In the genomic region with DNA sequence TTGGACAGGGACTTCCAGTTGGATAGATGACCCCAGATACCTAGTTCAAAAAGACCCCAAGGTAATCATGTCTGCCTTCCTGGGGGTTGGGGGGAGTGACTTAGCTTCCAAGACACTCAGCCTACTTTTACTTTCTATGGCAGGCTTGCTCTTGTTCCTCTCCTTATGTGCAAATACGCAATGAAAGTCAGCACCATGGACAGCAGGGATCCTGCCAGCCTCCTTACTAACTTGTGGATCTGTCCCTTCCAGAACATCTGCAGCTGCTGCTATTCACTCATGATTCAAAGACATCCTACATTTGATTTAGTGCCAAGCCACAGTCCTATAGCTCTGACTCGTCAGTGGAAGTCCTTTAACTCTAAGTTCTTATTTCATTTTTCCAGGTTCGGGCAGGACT, we compare ENCODE assay signal across 9 mouse cellular contexts.
DNase-seq lines count a peak whose midpoint lies in the region; ATAC-seq and TF ChIP-seq lines count a peak whose summit lies in the region.
"Had no signal": no experiment of that assay in that cellular context is flagged by ENCODE, and none has a peak within 500 bp of the region (broad histone marks: within the 10 kb centered on the region; RNA-seq: fewer than 3 reads in every experiment).

No protein-coding gene starts in this region.

- no peak overlapping the region for H3K9ac ChIP-seq in midbrain, postnatal 0 days (replicated peaks; ENCODE audit: low read length, poor library complexity, severe bottlenecking)
- H3K9ac ChIP-seq: liver, embryonic 14.5 days had no signal

- WGBS in midbrain, postnatal 0 days, result 71% methylated on average over 3 of the region's 3 CpGs

- no peak overlapping the region for H3K4me3 ChIP-seq in midbrain, postnatal 0 days (ENCODE audit: low read depth, low read length)

- no peak for TF ChIP-seq CTCF in midbrain, postnatal 0 days (IDR thresholded peaks at IDR 0.05)

- no peak for ATAC-seq in midbrain, postnatal 0 days (ENCODE audit: low FRiP score)

- no peaks in the 10 kb centered on the region for H3K4me1 ChIP-seq in midbrain, postnatal 0 days (ENCODE audit: insufficient read depth, low read length)

- peak; percentile 5 to 11 for DNase-seq in adrenal gland, postnatal 36 days
- DNase-seq in adrenal gland, adult 2 months, result no peak
- DNase-seq in layer of hippocampus, postnatal 10 days (ENCODE audit: low spot score in 2 of 2), result peak; percentile 20 to 40
- DNase-seq in layer of hippocampus, postnatal 14 days (ENCODE audit: low spot score in 2 of 2), result no peak
- peak; percentile 36 for DNase-seq in Muller cell, postnatal 12 days (ENCODE audit: inconsistent ontology term)
- DNase-seq in hindlimb bud, embryonic 11.5 days (ENCODE audit: extremely low spot score, low read depth, low spot score), result peak; percentile 56
- DNase-seq in frontal cortex, postnatal 14 days (ENCODE audit: low spot score in 2 of 2), result no peak
- no peak for DNase-seq in midbrain, postnatal 0 days (ENCODE audit: low spot score)

- H3K9me3 ChIP-seq in midbrain, postnatal 0 days (ENCODE audit: low read length), result no peaks in the 10 kb centered on the region

- no peak overlapping the region for H3K4me2 ChIP-seq in midbrain, postnatal 0 days (ENCODE audit: low read depth, low read length, poor library complexity, severe bottlenecking)

- no peaks in the 10 kb centered on the region for H3K27me3 ChIP-seq in midbrain, postnatal 0 days (ENCODE audit: insufficient read depth, low read length)

- H3K27ac ChIP-seq in midbrain, postnatal 0 days (ENCODE audit: low read depth, low read length), result no peak overlapping the region
- H3K27ac ChIP-seq: liver, embryonic 14.5 days had no signal

- no peaks in the 10 kb centered on the region for H3K36me3 ChIP-seq in midbrain, postnatal 0 days (ENCODE audit: insufficient read depth, low read length)

Comparison
In these comparisons a context has a peak if more than half of its experiments do, and no peak if none do; other contexts are left out.
1. DNase-seq: peak in adrenal gland, postnatal 36 days (2 of 2), layer of hippocampus, postnatal 10 days (2 of 2), Muller cell, postnatal 12 days (single experiment) and hindlimb bud, embryonic 11.5 days (single experiment); none in adrenal gland, adult 2 months (single experiment), layer of hippocampus, postnatal 14 days (0 of 2), frontal cortex, postnatal 14 days (0 of 2) and midbrain, postnatal 0 days (single experiment).